Mouse (Mus musculus): ENCODE results near the gene Ubac2.

DNA sequence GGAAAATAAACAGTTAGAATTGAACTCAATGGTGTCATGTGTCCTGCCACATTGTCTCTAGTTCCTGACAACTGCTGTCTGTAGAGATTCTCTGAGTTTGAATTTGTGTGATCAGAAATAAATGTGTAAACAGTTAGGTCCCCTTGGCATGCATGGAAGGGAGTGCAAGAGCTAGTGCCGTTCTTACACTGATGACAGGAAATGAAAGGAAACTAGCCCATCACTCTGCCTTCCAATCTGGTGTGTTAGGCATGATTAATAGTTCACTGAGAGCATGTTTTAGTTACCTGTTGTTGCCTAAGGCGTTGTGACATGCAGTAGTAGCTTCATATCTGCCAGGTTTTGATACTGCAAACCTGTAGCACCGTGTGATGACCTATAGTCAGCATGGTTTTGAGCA is 69.5 kb downstream of the Ubac2 start:
- TF ChIP-seq CTCF (IDR thresholded peaks at IDR 0.05; ENCODE audit: low read depth, low read length) (no peak), POLR2A (IDR thresholded peaks at IDR 0.05; ENCODE audit: borderline replicate concordance, low read depth, low read length) (no peak)
